Mouse (Mus musculus): ENCODE measurements around the gene Trmt1.

DNA sequence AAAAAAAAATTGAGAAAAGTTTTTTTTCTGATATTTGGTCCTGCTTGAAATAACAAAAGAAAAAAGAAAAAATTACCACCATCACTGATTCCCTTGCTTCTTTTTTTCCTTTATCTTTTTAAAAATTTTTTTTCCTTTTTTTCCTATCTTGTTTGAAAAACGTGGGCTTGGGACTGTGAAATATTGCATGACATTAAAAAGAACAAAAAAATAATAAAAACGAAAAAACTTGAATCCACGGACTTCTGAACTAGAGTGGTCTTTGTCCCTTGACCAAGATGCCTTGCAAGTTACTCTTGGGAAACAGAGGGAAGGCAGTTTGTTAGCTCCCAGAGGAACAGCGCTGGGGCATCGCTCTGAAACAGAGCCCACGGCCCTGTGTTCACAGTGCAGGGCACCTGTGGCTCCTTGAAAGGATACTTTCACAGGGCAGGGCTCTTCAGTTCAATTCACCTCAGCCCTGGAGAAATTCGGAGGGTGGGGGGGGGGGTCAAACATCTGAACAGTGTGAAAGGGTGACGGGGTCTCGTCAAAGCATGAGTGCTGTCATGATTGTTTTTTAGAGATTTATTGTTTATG, 46.0 kb upstream of the Trmt1 start:
- TF ChIP-seq CTCF (IDR thresholded peaks at IDR 0.05; ENCODE audit: low read depth, low read length) (no peak), POLR2A (IDR thresholded peaks at IDR 0.05; ENCODE audit: extremely low read depth, insufficient read depth, low read length) (no peak)
